Mouse (Mus musculus) hindbrain, embryonic 16.5 days (tissue): Measurements from ENCODE around the gene Ahr. TPM values are rescaled to one million over a fixed set of nuclear protein-coding genes. Genes with fewer than 3 reads are reported as not detected.

ENCODE experiments used
- ATAC-seq: fragments of 200-750 bp; cut with Nextera tagmentation; 2 replicates; pipeline ENCODE4 v1.8.0; 2017; ENCODE audit warnings: moderate TSS enrichment, moderate library complexity
- H3K27ac ChIP-seq: fragments of 300-500 bp; sonication (generic); 2 replicates; pipeline ENCODE4 v1.5.1; 2014; ENCODE audit warnings: low read depth, mild to moderate bottlenecking, control low read depth, low read length, moderate library complexity
- H3K27me3 ChIP-seq: fragments of 300-500 bp; sonication (generic); replicated peaks from 2 replicates; pipeline ENCODE4 v1.6.1; 2014; ENCODE audit warnings: low read length; ENCODE audit not compliant: control insufficient read depth, insufficient read depth
- H3K36me3 ChIP-seq: fragments of 300-500 bp; sonication (generic); 2 replicates; pipeline ENCODE4 v1.6.1; 2014; ENCODE audit warnings: mild to moderate bottlenecking, low read length, moderate library complexity, mixed read lengths; ENCODE audit not compliant: control insufficient read depth, insufficient read depth
- H3K4me1 ChIP-seq: fragments of 300-500 bp; sonication (generic); 2 replicates; pipeline ENCODE4 v1.6.1; 2014; ENCODE audit warnings: low read depth, low read length; ENCODE audit not compliant: control insufficient read depth, insufficient read depth
- H3K4me2 ChIP-seq: fragments of 300-500 bp; sonication (generic); 2 replicates; pipeline ENCODE4 v1.6.1; 2014; ENCODE audit warnings: mild to moderate bottlenecking, low read length, control low read depth, moderate library complexity
- H3K4me3 ChIP-seq: fragments of 300-500 bp; sonication (generic); 2 replicates; pipeline ENCODE4 v1.5.1; 2014; ENCODE audit warnings: mild to moderate bottlenecking, low read length, control low read depth, moderate library complexity
- H3K9ac ChIP-seq: fragments of 300-500 bp; sonication (generic); 2 replicates; pipeline ENCODE4 v1.6.1; 2014; ENCODE audit warnings: low read depth, mild to moderate bottlenecking, control low read depth, low read length, moderate library complexity
- H3K9me3 ChIP-seq: fragments of 300-500 bp; sonication (generic); 2 replicates; pipeline ENCODE4 v1.6.1; 2014; ENCODE audit warnings: mild to moderate bottlenecking, low read length, moderate library complexity; ENCODE audit not compliant: control insufficient read depth
- WGBS: fragments of 180-500 bp; shearing (Covaris S2); extraction: QIAGEN DNeasy Blood & Tissue Kit; methylation state at CpG from one replicate; pipeline ENCODE4 v1.1.7; 2014; 5-methylcytosine and 5-hydroxymethylcytosine counted together
- polyA plus RNA-seq: library from polyadenylated mRNA; unstranded; fragments of >200 nt; fragmentation: Nextera tagmentation; extraction: Ambion mirVana; gene quantifications from 2 replicates; pipeline ENCODE4 v1.2.1, GENCODE M21; 2015

The Ahr gene
- polyA plus RNA-seq, 1 experiment from 2014 or later, result 3.6 TPM

DNA sequence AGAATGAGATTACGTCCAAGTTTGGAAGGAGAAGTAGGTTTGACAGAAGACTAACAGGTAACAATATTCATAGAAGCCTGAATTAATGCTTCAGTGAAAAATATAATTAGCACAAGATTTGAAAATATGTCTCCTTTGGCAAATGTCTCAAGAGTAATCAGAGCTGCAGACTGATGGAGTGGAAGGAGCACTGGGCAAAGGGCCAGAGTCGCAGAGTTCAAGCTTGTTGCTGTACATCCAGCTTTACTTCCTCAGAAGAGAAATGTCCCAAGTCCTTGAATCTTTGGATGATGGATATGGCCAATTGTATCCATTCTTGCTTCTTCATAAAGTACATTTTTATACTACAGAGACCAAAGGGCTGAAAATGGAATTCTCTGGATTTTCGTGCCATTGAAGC is 8.0 kb upstream of the Ahr start:
- Histone ChIP-seq H3K4me3 (no peak overlapping the region), H3K4me2 (no peak overlapping the region)
- ATAC-seq, result no peak

GRCm38 (mm10) chr12:35538843-35539242 is 4.0 kb upstream of the Ahr start:
- WGBS, result 51% methylated on average over 3 of the region's 3 CpGs

More for the DNA sequence above, 8.0 kb upstream of the Ahr start:
- WGBS, result 76% methylated on average over 3 of the region's 3 CpGs
- no peaks in the 10 kb centered on the region for H3K9me3 ChIP-seq
- no peaks in the 10 kb centered on the region for H3K4me1 ChIP-seq
- H3K27me3 ChIP-seq, result no peaks in the 10 kb centered on the region
- no peak overlapping the region for H3K27ac ChIP-seq
- no peaks in the 10 kb centered on the region for H3K36me3 ChIP-seq
- H3K9ac ChIP-seq, result no peak overlapping the region

DNA sequence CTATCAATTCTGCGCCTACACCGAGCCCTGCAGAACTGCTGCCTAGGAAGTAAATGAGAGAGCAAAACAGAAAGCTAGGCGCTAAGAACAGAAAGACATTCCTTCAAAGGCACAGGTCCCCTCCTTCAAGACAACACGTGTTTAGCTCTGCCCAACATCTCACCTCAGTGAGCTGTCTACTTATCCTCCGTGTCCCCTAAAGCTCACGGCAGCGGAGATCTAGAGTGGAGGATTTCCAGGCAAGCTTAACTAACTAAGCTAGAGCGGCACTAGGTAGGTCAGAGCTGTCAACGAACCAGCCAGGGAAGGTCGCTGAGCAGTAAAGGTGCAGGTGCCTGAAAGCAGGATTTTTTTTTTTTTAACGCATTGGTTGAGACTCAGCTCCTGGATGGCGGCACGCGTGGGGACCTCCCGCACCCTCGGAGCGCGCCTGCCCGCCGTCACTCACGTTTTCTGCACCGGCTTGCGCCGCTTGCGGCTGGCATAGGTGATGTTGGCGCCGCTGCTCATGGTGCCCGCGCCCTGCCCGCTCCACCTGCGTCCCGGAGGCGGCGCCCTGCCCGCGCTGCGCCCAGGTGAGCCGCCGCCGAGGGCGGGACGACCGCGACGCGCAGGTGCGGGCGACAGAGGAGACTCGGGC is 604 bp downstream of the Ahr start:
- H3K4me2 ChIP-seq, result peak overlapping the region; percentile 93
- H3K27me3 ChIP-seq, result no peaks in the 10 kb centered on the region
- H3K36me3 ChIP-seq, result no peaks in the 10 kb centered on the region
- H3K4me1 ChIP-seq, result no peaks in the 10 kb centered on the region; the same call in 1 of the 2 replicates
- 1% methylated on average over 48 of the region's 49 CpGs for WGBS
- H3K27ac ChIP-seq, result peak overlapping the region; percentile 80
- peak overlapping the region; percentile 88 for H3K4me3 ChIP-seq
- peak; percentile 84 for ATAC-seq
- no peaks in the 10 kb centered on the region for H3K9me3 ChIP-seq
- peak overlapping the region; percentile 87 for H3K9ac ChIP-seq

More at GRCm38 (mm10) chr12:35538843-35539242, 4.0 kb upstream of the Ahr start:
- no peak overlapping the region for H3K4me3 ChIP-seq
- no peaks in the 10 kb centered on the region for H3K9me3 ChIP-seq
- H3K27ac ChIP-seq, result no peak overlapping the region
- no peak overlapping the region for H3K4me2 ChIP-seq
- H3K36me3 ChIP-seq, result no peaks in the 10 kb centered on the region
- H3K4me1 ChIP-seq, result no peaks in the 10 kb centered on the region; the same call in 1 of the 2 replicates
- no peaks in the 10 kb centered on the region for H3K27me3 ChIP-seq
- ATAC-seq, result no peak
- H3K9ac ChIP-seq, result no peak overlapping the region

DNA sequence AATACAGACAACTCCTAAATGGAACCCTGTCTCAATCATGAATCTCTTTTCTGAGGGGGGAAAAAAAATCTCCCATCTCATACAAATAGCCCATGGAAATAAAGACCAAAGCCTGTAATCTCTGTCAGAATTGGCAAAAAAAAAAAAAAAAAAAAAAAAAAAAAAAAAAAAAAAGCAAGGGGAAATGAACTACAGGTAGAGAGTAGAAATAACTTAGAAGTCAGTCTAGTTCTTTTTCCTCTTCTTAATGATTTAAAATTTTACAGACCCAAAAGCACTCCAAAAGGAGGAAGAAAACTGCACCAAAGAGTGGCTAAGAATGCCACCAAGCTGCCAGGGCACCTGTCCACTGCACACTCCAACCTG is 1.1 kb downstream of the Ahr start:
- Histone ChIP-seq H3K27ac (no peak overlapping the region), H3K4me1 (no peaks in the 10 kb centered on the region; the same call in 1 of the 2 replicates), H3K9ac (peak overlapping the region; percentile 87), H3K36me3 (no peaks in the 10 kb centered on the region), H3K4me2 (peak overlapping the region; percentile 93), H3K4me3 (peak overlapping the region; percentile 88), H3K9me3 (no peaks in the 10 kb centered on the region), H3K27me3 (no peaks in the 10 kb centered on the region)
- ATAC-seq, result no peak

DNA sequence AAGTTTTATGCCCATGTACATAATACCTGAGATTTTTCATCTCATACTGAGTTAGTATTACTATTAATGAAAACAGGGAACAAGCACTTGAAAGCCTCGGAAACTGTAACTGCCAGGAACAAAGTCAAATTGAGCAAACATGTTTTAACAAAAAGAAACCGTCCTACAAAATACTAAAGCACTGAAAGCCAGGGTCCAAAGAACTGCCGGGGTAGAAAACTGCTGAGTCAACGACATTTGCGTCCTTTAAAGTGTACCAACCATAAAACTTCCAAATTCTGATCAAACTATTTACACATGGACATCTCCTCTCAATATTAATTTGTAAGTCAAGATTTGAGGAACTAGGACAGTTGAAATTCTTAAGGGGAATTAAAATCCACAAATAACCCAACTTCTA is 1.7 kb downstream of the Ahr start:
- Histone ChIP-seq H3K27me3 (no peaks in the 10 kb centered on the region), H3K36me3 (no peaks in the 10 kb centered on the region), H3K4me1 (no peaks in the 10 kb centered on the region; the same call in 1 of the 2 replicates), H3K4me2 (no peak overlapping the region), H3K4me3 (no peak overlapping the region), H3K9me3 (no peaks in the 10 kb centered on the region), H3K27ac (no peak overlapping the region), H3K9ac (no peak overlapping the region)
- 66% methylated on average over 5 of the region's 5 CpGs for WGBS
- ATAC-seq, result no peak

GRCm38 (mm10) chr12:35532151-35532550 is 2.7 kb downstream of the Ahr start:
- H3K4me3 ChIP-seq, result no peak overlapping the region
- H3K9ac ChIP-seq, result no peak overlapping the region
- no peaks in the 10 kb centered on the region for H3K27me3 ChIP-seq
- ATAC-seq, result no peak
- no peaks in the 10 kb centered on the region for H3K36me3 ChIP-seq
- H3K4me2 ChIP-seq, result no peak overlapping the region
- no peak overlapping the region for H3K27ac ChIP-seq
- 15% methylated on average over 5 of the region's 5 CpGs for WGBS
- H3K4me1 ChIP-seq, result no peaks in the 10 kb centered on the region; the same call in 1 of the 2 replicates
- H3K9me3 ChIP-seq, result no peaks in the 10 kb centered on the region

DNA sequence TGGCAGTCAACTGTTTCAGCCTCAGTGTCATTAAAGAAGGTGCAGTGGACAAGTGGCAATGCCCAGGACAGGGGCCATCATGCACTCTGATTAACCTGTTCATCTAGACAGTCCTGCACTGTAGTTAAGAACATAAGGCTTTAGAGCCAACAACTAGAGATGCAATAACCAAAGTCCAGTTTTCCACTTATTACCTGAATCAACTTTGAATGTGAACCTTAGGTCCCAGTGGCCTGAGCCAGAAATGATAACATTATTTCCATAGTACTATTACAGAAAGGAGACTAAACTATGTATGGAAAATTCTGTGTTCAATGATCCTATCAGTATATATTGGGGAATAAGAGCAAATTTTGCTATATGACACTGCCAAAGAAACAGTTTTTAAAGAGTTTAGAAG is 4.3 kb downstream of the Ahr start:
- ATAC-seq, result no peak
- H3K9ac ChIP-seq, result no peak overlapping the region
- no peaks in the 10 kb centered on the region for H3K36me3 ChIP-seq
- H3K4me2 ChIP-seq, result no peak overlapping the region
- H3K4me1 ChIP-seq, result no peaks in the 10 kb centered on the region; the same call in 1 of the 2 replicates
- no peaks in the 10 kb centered on the region for H3K9me3 ChIP-seq
- no peak overlapping the region for H3K27ac ChIP-seq
- H3K27me3 ChIP-seq, result no peaks in the 10 kb centered on the region
- H3K4me3 ChIP-seq, result no peak overlapping the region

- H3K9ac ChIP-seq, result no peak overlapping the region
- no peak overlapping the region for H3K27ac ChIP-seq
- no peaks in the 10 kb centered on the region for H3K4me1 ChIP-seq
- H3K27me3 ChIP-seq, result no peaks in the 10 kb centered on the region
- ATAC-seq, result no peak
- no peak overlapping the region for H3K4me3 ChIP-seq
- peaks cover 2% of the 10 kb centered on the region; the same call in 1 of the 2 replicates for H3K36me3 ChIP-seq
- WGBS, result 89% methylated on average over 6 of the region's 6 CpGs
- no peak overlapping the region for H3K4me2 ChIP-seq
- H3K9me3 ChIP-seq, result no peaks in the 10 kb centered on the region
Observed at GRCm38 (mm10) chr12:35527429-35527828, 7.4 kb downstream of the Ahr start.

DNA sequence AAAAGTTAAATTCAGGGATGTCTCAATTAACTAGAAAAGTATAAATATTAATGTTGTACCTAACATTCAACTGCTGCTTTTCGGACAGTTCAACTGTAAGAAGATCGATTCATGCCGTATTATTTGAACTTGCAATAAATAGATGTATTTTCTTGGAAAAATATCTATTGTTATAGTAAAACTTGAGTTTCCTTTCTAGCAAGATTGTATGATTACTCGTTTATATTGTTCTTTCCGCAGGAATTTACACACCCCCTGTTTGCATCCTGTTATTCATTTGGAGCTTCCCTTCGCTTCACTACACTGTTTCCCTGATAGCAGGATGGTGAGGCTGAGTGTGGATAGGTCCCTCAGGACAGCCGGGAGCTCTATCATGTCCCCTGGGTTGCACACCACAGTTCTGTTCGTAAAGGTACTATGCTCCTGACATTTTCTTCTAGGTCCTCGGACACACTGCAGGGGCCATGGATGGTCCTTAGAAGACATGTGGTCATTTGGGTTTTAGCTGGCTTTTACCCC is 12.2 kb downstream of the Ahr start:
- Histone ChIP-seq H3K4me1 (no peaks in the 10 kb centered on the region), H3K9ac (no peak overlapping the region), H3K36me3 (peaks cover 2% of the 10 kb centered on the region; the same call in 1 of the 2 replicates), H3K4me3 (no peak overlapping the region), H3K9me3 (no peaks in the 10 kb centered on the region), H3K27ac (no peak overlapping the region), H3K4me2 (no peak overlapping the region), H3K27me3 (no peaks in the 10 kb centered on the region)
- no peak for ATAC-seq
- WGBS, result 92% methylated on average over 9 of the region's 9 CpGs
